Mouse (Mus musculus) liver, embryonic 15.5 days (tissue): Measurements from ENCODE around the gene Cap1. TPM values are rescaled to one million over a fixed set of nuclear protein-coding genes. Genes with fewer than 3 reads are reported as not detected.
A peak's percentile ranks its signal among the peaks of the same experiment; 100 is the strongest.
"Not testable (repeated sequence)": the region's sequence is repeated elsewhere in the genome, so short reads cannot be mapped to it uniquely, and the experiment has no call there.

Source experiments
- ATAC-seq: fragments of 200-750 bp; cut with Nextera tagmentation; 2 replicates; pipeline ENCODE4 v1.8.0; 2017; ENCODE audit warnings: moderate number of reproducible peaks, mild to moderate bottlenecking, moderate library complexity; ENCODE audit not compliant: insufficient read depth
- H3K27ac ChIP-seq: fragments of 300-500 bp; sonication (generic); replicated peaks from 2 replicates; pipeline ENCODE4 v1.5.1; 2015; ENCODE audit warnings: mild to moderate bottlenecking, inconsistent platforms
- H3K27me3 ChIP-seq: fragments of 300-500 bp; sonication (generic); 2 replicates; pipeline ENCODE4 v1.6.1; 2015; ENCODE audit warnings: mild to moderate bottlenecking, inconsistent platforms
- H3K36me3 ChIP-seq: fragments of 300-500 bp; sonication (generic); replicated peaks from 2 replicates; pipeline ENCODE4 v1.6.1; 2015; ENCODE audit warnings: moderate library complexity, mild to moderate bottlenecking, inconsistent platforms
- H3K4me1 ChIP-seq: fragments of 300-500 bp; sonication (generic); replicated peaks from 2 replicates; pipeline ENCODE4 v1.6.1; 2015; ENCODE audit warnings: inconsistent platforms
- H3K4me2 ChIP-seq: fragments of 300-500 bp; sonication (generic); 2 replicates; pipeline ENCODE4 v1.6.1; 2015; ENCODE audit warnings: moderate library complexity, mild to moderate bottlenecking, inconsistent platforms
- H3K4me3 ChIP-seq: fragments of 300-500 bp; sonication (generic); replicated peaks from 2 replicates; pipeline ENCODE4 v1.5.1; 2015; ENCODE audit warnings: mild to moderate bottlenecking, inconsistent platforms
- H3K9ac ChIP-seq: fragments of 300-500 bp; sonication (generic); 2 replicates; pipeline ENCODE4 v1.6.1; 2015; ENCODE audit warnings: moderate library complexity, mild to moderate bottlenecking, inconsistent platforms
- H3K9me3 ChIP-seq: fragments of 300-500 bp; sonication (generic); replicated peaks from 2 replicates; pipeline ENCODE4 v1.6.1; 2016; ENCODE audit warnings: inconsistent platforms
- WGBS: fragments of 180-500 bp; shearing (Covaris S2); methylation state at CpG from one replicate; pipeline ENCODE4 v1.1.7; 2015; ENCODE audit warnings: mixed read lengths; ENCODE audit not compliant: insufficient replicate concordance; 5-methylcytosine and 5-hydroxymethylcytosine counted together
- polyA plus RNA-seq: library from polyadenylated mRNA; unstranded; fragments of >200 nt; fragmentation: Nextera tagmentation; extraction: Ambion mirVana; gene quantifications from 2 replicates; pipeline ENCODE4 v1.2.1, GENCODE M21; 2015

Cap1 gene
- polyA plus RNA-seq, 1 experiment from 2014 or later: 25.4 TPM

DNA sequence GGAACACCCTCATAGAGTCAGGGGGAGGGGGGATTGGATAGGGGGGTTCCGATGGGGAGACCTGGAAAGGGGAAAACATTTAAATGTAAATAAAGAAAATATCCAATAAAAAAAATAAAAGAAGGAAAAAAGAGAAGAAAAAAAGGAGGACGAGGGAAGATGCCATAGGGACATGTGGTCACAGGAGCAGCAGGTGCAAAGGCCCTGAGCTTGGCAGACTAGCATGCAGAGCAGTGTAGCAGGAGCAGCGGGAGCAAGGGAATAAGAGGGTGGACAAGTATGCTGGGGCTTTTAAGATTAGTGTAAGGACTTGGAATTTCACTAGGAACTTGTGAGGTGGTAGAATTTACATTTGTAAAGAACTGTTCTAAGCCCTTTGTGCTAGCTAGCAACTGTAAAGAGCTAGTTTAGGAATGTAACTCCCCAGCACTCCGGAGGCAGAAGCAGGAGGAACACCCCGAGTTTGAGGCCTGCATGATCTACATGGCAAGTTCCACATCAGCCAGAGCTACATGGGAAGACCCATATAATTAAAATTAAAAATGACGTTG lies 48.6 kb downstream of the Cap1 start:
- Histone ChIP-seq H3K4me1 (peaks cover 17% of the 10 kb centered on the region), H3K27me3 (no peaks in the 10 kb centered on the region), H3K4me3 (peak overlapping the region; percentile 69; the same call in 1 of the 2 replicates), H3K9ac (no peak overlapping the region), H3K9me3 (no peaks in the 10 kb centered on the region), H3K4me2 (peak overlapping the region; percentile 83; the same call in 1 of the 2 replicates), H3K36me3 (peaks cover 8% of the 10 kb centered on the region), H3K27ac (no peak overlapping the region)
- no peak for ATAC-seq
- WGBS: 56% methylated on average over 6 of the region's 6 CpGs

DNA sequence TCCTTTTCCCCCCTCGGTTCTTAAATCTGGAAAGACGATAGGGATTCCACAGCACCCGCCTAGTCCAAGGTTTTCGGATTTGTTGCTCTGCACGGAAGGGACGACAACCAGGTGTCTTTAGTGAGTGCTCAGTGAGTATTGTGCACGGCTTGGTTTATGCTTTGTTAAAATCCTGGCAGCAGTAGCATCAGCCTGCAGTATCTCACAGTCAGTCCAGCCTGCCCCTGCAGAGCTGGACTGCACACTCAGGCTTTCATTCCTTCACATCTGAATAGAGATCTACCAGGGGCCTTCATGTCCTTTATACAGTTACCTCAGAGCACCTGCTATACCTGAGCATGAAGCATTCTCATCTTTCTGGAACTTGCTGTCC lies 49.5 kb downstream of the Cap1 start:
- peak; percentile 43 for ATAC-seq
- peak overlapping the region; percentile 83 for H3K4me2 ChIP-seq
- H3K27ac ChIP-seq: no peak overlapping the region

DNA sequence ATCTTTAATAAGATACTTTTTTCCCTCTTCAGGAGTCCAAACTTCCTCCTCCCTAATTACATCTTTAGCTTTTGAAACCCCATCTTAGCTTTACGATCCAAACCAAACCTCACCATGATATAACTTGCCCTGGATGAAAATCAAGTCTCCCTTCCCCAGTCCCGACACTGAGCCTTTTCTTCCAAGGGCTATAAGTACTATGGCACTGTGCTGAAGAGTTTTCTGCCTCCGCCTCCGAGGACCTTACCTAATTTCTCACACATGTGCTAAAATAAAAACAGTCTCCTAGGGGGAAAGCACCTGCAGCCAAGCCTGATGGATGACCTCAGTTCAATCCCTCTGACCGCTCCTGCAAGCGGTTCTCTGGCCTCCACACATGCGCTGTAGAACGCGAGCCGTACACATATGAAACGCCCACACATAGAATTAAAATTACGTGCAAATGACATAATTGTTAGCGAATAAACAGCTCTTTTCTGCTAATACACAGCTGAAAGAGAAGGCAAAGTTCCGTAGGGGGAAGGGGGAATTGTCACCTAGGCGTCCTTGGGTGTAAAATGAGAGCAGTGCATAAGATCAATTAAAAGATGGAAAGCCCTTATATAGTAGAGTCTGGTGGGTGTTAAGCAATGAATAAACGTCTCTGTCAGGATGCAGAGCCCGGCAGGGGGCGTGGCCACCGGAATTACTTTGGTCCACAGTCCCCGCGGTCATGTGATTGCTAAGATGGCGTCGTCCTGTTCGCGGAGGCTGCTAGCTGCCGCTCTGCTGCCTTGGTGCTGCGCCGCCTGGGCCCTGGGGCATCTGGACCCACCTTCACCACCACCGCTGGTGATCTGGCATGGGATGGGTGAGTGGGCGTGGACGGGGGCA lies 50.1 kb downstream of the Cap1 start, which contains the start of gene Ppt1:
TSS of gene Ppt1 (plus strand) at position 713 of the 873 bp plus-strand sequence.
- Histone ChIP-seq H3K27ac (no peak within 1 kb of the TSS), H3K4me2 (peak within 1 kb of the TSS; percentile 83), H3K27me3 (no peaks in the 10 kb centered on the region), H3K9ac (peak within 1 kb of the TSS; percentile 50), H3K9me3 (no peaks in the 10 kb centered on the region), H3K36me3 (no peaks in the 10 kb centered on the region), H3K4me3 (peak within 1 kb of the TSS; percentile 69), H3K4me1 (peaks cover 17% of the 10 kb centered on the region)
- peak; percentile 87 for ATAC-seq
- 5% methylated on average over 31 of the region's 31 CpGs for WGBS

More for the DNA sequence above, 49.5 kb downstream of the Cap1 start:
- under 1% methylated on average over 7 of the region's 7 CpGs for WGBS
- peak overlapping the region; percentile 50 for H3K9ac ChIP-seq
- H3K9me3 ChIP-seq: no peaks in the 10 kb centered on the region
- H3K4me1 ChIP-seq: peaks cover 17% of the 10 kb centered on the region
- peaks cover under 1% of the 10 kb centered on the region; the same call in 1 of the 2 replicates for H3K36me3 ChIP-seq
- H3K27me3 ChIP-seq: no peaks in the 10 kb centered on the region
- H3K4me3 ChIP-seq: peak overlapping the region; percentile 69

DNA sequence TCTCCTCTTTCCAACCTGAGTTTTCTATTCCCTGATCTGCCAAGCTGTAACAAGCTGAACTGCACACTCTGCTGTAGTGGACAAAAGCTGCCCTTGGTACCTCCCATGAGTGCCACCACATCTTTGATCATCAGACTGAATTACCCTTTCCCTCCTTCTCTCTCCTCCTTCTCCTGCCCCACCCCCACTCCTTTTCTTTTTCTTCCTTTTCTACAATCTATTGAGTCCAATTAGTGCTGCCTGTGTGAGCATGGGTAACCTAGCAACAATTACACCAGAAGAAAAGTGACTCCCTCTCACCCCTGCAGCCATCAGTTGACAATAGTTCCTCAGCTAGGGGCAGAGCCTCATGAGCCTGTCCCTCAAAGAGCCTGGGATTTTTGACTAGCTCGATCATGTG lies 54.0 kb downstream of the Cap1 start:
- Histone ChIP-seq H3K4me2 (no peak overlapping the region), H3K27ac (no peak overlapping the region), H3K9ac (no peak overlapping the region), H3K27me3 (no peaks in the 10 kb centered on the region), H3K4me1 (peaks cover 20% of the 10 kb centered on the region), H3K4me3 (no peak overlapping the region), H3K36me3 (no peaks in the 10 kb centered on the region), H3K9me3 (no peaks in the 10 kb centered on the region)
- WGBS: 72% methylated on average over 1 of the region's 1 CpGs
- ATAC-seq: no peak

DNA sequence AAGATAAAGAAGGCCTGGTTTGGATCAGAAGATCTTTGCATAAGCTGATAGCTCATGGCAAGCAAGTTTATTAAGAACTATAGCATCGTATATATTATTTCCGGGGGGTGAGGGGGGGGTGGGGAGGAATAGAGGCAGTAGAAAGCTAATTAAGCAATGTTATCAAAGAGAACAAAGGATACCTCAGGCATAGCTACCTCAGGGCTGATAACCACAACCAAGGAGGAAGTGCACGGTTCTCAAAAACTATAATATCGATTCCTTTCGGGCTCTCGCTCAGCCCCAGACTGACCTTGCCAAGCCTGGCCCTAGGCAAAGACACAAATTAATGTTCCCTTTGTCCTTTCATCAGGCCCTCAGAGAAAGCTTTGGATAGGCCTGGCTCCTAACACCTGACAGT lies 56.5 kb downstream of the Cap1 start:
- Histone ChIP-seq H3K9ac (no peak overlapping the region), H3K4me1 (peaks cover 7% of the 10 kb centered on the region), H3K27me3 (no peaks in the 10 kb centered on the region), H3K9me3 (no peaks in the 10 kb centered on the region), H3K4me2 (no peak overlapping the region), H3K4me3 (no peak overlapping the region), H3K27ac (no peak overlapping the region), H3K36me3 (no peaks in the 10 kb centered on the region)
- no peak for ATAC-seq
- WGBS: 30% methylated on average over 6 of the region's 6 CpGs

DNA sequence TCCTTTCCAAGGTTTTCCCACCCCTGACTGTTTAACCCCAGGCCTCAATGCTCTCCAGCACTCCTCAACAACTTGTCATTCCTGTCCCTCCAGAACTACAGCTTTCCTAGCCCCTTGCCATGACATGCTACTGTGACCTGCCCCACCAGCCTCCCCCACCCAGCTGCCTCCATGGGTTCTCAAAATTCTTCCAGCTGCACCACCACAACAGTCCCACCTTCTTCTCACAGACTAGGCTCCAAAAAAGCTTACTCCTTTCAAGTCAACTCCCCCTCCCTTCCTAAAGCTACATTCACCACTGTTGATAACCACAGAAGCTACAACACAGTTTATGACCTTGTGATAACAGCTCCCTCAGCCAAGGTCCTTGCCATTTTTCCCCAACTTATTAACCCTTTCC lies 58.2 kb downstream of the Cap1 start:
- Histone ChIP-seq H3K4me2 (no peak overlapping the region), H3K9ac (no peak overlapping the region), H3K27ac (no peak overlapping the region)

DNA sequence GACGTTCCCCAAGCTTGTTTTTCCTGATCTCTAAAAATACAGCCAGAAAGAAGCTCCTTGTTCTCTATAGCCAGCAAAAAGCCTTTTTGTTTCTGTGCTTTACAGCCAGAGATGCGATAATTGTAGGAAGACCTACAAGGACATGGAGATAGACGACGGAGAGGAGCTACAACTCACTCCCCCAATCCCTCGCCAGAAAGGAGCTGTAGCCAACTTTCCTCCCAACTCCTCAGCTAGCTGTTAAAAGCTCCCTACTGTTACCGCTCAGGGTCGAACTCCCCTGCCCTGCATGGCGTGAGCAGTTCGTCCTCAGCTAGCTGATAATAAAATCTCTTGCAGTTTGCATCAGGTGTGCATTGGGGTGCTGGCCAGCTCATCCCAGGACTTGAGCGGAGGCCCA lies 64.9 kb downstream of the Cap1 start:
- H3K4me1 ChIP-seq, H3K36me3 ChIP-seq, H3K27ac ChIP-seq, H3K4me2 ChIP-seq, H3K27me3 ChIP-seq, H3K9ac ChIP-seq, H3K4me3 ChIP-seq, H3K9me3 ChIP-seq, ATAC-seq: not testable (repeated sequence)
- 36% methylated on average over 10 of the region's 10 CpGs for WGBS

More for the DNA sequence above, 58.2 kb downstream of the Cap1 start:
- H3K9me3 ChIP-seq: no peaks in the 10 kb centered on the region
- no peak overlapping the region for H3K4me3 ChIP-seq
- peaks cover 7% of the 10 kb centered on the region for H3K4me1 ChIP-seq
- H3K36me3 ChIP-seq: no peaks in the 10 kb centered on the region
- H3K27me3 ChIP-seq: no peaks in the 10 kb centered on the region
- ATAC-seq: peak; percentile 31; the same call in 1 of the 2 replicates

DNA sequence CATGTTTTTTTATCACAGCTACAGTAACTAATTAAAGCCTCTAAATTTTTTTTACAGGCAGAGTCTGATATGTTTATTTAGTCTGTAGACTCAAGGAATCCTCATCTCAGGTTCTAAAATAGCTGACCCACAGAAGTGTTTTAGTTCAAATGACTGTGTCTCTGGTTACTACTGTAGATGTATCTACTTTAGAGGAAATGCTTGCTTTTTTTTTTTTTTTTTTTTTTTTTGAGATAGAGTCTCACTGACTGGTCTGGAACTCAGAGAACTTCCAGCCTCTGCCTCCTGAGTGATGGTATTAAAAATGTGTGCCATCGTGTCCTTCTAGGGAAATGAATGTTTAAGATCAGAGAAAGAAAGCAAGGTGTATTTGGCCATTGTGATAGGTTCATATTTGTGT lies 69.7 kb downstream of the Cap1 start:
- Histone ChIP-seq H3K36me3 (no peaks in the 10 kb centered on the region), H3K4me1 (no peaks in the 10 kb centered on the region), H3K4me3 (no peak overlapping the region), H3K27me3 (0 out of 2 replicates have a peak, but pooled peaks cover 1% of the 10 kb centered on the region), H3K9me3 (no peaks in the 10 kb centered on the region), H3K9ac (no peak overlapping the region), H3K4me2 (no peak overlapping the region), H3K27ac (no peak overlapping the region)
- WGBS: 50% methylated on average over 1 of the region's 1 CpGs
- ATAC-seq: no peak

DNA sequence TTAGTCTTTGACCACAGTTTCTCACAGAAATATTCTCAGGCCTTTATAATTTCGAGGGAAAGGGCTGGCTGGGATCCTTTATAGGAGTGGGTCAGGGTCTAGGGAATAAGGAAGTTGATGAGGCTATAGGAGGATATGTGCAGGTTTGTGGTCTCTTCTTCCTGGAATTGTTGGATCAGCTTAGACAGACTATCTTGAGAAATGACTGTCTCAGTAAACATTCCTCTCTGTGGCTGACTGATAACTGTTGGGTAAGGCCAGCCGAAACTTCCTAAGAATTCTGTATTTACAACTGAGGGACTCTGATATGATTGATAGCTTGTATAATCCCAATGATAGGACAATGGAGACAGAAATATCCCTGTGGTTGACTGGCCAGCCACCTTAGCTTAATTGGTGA lies 74.0 kb downstream of the Cap1 start:
- no peak overlapping the region for H3K27ac ChIP-seq
- no peaks in the 10 kb centered on the region for H3K36me3 ChIP-seq
- no peaks in the 10 kb centered on the region for H3K27me3 ChIP-seq
- ATAC-seq: no peak
- H3K9ac ChIP-seq: no peak overlapping the region
- 15% methylated on average over 2 of the region's 2 CpGs for WGBS
- H3K9me3 ChIP-seq: no peaks in the 10 kb centered on the region
- H3K4me1 ChIP-seq: no peaks in the 10 kb centered on the region
- H3K4me3 ChIP-seq: no peak overlapping the region
- H3K4me2 ChIP-seq: no peak overlapping the region

DNA sequence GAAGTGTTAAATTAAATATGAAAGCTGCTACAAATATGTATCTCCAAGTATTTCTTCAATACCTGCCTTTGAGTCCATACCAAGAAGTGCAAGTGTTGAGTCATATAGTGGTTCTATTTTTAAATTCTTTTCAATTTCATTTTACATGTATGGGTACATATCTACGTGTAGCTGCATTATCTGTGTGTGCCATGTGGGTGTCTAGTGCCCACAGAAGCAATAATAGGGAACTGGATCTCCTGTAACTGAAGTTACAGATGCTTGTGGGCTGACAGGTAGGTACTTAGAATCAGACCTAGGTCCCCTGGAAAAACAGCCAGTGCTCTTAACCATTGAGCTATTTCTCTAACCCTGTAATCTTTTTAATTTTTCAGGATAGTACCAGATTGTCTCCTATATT lies 74.7 kb downstream of the Cap1 start:
- no peak overlapping the region for H3K4me2 ChIP-seq
- H3K4me1 ChIP-seq: no peaks in the 10 kb centered on the region
- H3K4me3 ChIP-seq: no peak overlapping the region
- H3K27ac ChIP-seq: no peak overlapping the region
- H3K36me3 ChIP-seq: no peaks in the 10 kb centered on the region
- WGBS: 11% methylated on average over 1 of the region's 1 CpGs
- no peak for ATAC-seq
- no peak overlapping the region for H3K9ac ChIP-seq
- no peaks in the 10 kb centered on the region for H3K27me3 ChIP-seq
- H3K9me3 ChIP-seq: no peaks in the 10 kb centered on the region
